Mouse (Mus musculus) liver, embryonic 13.5 days (tissue): ENCODE data around the gene Sufu. TPM values are rescaled to one million over a fixed set of nuclear protein-coding genes. Genes with fewer than 3 reads are reported as not detected.
A peak's percentile ranks its signal among the peaks of the same experiment; 100 is the strongest.

Experiments used
- ATAC-seq: fragments of 200-750 bp; cut with Nextera tagmentation; 2 replicates; pipeline ENCODE4 v1.8.0; 2017; ENCODE audit warnings: low read depth, mild to moderate bottlenecking, moderate number of reproducible peaks, moderate library complexity
- DNase-seq: peaks from one replicate; pipeline ENCODE4 v3.0.0; 2022
- H3K27ac ChIP-seq: fragments of 300-500 bp; sonication (generic); 2 replicates; pipeline ENCODE4 v1.5.1; 2015; ENCODE audit warnings: moderate library complexity, mild to moderate bottlenecking, inconsistent platforms
- H3K27me3 ChIP-seq: fragments of 300-500 bp; sonication (generic); 2 replicates; pipeline ENCODE4 v1.6.1; 2015; ENCODE audit warnings: mild to moderate bottlenecking, inconsistent platforms
- H3K36me3 ChIP-seq: fragments of 300-500 bp; sonication (generic); 2 replicates; pipeline ENCODE4 v1.6.1; 2015; ENCODE audit warnings: mild to moderate bottlenecking, inconsistent platforms
- H3K4me1 ChIP-seq: fragments of 300-500 bp; sonication (generic); replicated peaks from 2 replicates; pipeline ENCODE4 v1.6.1; 2015; ENCODE audit warnings: inconsistent platforms
- H3K4me2 ChIP-seq: fragments of 300-500 bp; sonication (generic); 2 replicates; pipeline ENCODE4 v1.6.1; 2015; ENCODE audit warnings: inconsistent platforms, mild to moderate bottlenecking, moderate library complexity
- H3K4me3 ChIP-seq: fragments of 300-500 bp; sonication (generic); replicated peaks from 2 replicates; pipeline ENCODE4 v1.5.1; 2015; ENCODE audit warnings: mild to moderate bottlenecking, inconsistent platforms
- H3K9ac ChIP-seq: fragments of 300-500 bp; sonication (generic); 2 replicates; pipeline ENCODE4 v1.6.1; 2015; ENCODE audit warnings: mild to moderate bottlenecking, inconsistent platforms
- H3K9me3 ChIP-seq: fragments of 300-500 bp; sonication (generic); replicated peaks from 2 replicates; pipeline ENCODE4 v1.6.1; 2016; ENCODE audit warnings: inconsistent platforms
- WGBS: fragments of 180-500 bp; shearing (Covaris S2); methylation state at CpG from one replicate; pipeline ENCODE4 v1.1.7; 2015; ENCODE audit not compliant: insufficient replicate concordance; 5-methylcytosine and 5-hydroxymethylcytosine counted together
- polyA plus RNA-seq: library from polyadenylated mRNA; unstranded; fragments of >200 nt; fragmentation: Nextera tagmentation; extraction: Ambion mirVana; gene quantifications from 2 replicates; pipeline ENCODE4 v1.2.1, GENCODE M21; 2015

Gene Sufu
- polyA plus RNA-seq, 1 experiment from 2014 or later: 6.3 TPM

- WGBS: 65% methylated on average over 3 of the region's 3 CpGs
- Histone ChIP-seq H3K4me1 (peaks cover 44% of the 10 kb centered on the region), H3K27ac (no peak overlapping the region)
Measured at GRCm38 (mm10) chr19:46467051-46467503, 70.4 kb downstream of the Sufu start.

GRCm38 (mm10) chr19:46470364-46471240 is 73.9 kb downstream of the Sufu start:
- Histone ChIP-seq H3K27ac (peak overlapping the region; percentile 9), H3K27me3 (no peaks in the 10 kb centered on the region), H3K9me3 (no peaks in the 10 kb centered on the region), H3K36me3 (peaks cover 8% of the 10 kb centered on the region; the same call in 1 of the 2 replicates), H3K9ac (no peak overlapping the region; the same call in 1 of the 2 replicates), H3K4me2 (peak overlapping the region; percentile 9; the same call in 1 of the 2 replicates), H3K4me3 (no peak overlapping the region), H3K4me1 (peaks cover 40% of the 10 kb centered on the region)
- ATAC-seq: peak; percentile 78
- 51% methylated on average over 17 of the region's 17 CpGs for WGBS
- no peak for DNase-seq

More at GRCm38 (mm10) chr19:46467051-46467503, 70.4 kb downstream of the Sufu start:
- H3K27me3 ChIP-seq: no peaks in the 10 kb centered on the region
- H3K36me3 ChIP-seq: peaks cover 3% of the 10 kb centered on the region; the same call in 1 of the 2 replicates
- ATAC-seq: no peak
- no peak overlapping the region for H3K4me3 ChIP-seq
- H3K4me2 ChIP-seq: no peak overlapping the region
- DNase-seq: no peak
- H3K9me3 ChIP-seq: no peaks in the 10 kb centered on the region
- H3K9ac ChIP-seq: no peak overlapping the region

- Histone ChIP-seq H3K9me3 (no peaks in the 10 kb centered on the region), H3K4me2 (peak overlapping the region; percentile 9; the same call in 1 of the 2 replicates), H3K4me3 (no peak overlapping the region), H3K9ac (no peak overlapping the region; the same call in 1 of the 2 replicates), H3K36me3 (peaks cover 11% of the 10 kb centered on the region; the same call in 1 of the 2 replicates), H3K27ac (peak overlapping the region; percentile 9), H3K27me3 (no peaks in the 10 kb centered on the region), H3K4me1 (peaks cover 33% of the 10 kb centered on the region)
- no peak for ATAC-seq
- WGBS: 33% methylated on average over 10 of the region's 10 CpGs
- DNase-seq: no peak
Measured at GRCm38 (mm10) chr19:46471324-46472093, 74.8 kb downstream of the Sufu start.

GRCm38 (mm10) chr19:46477432-46477845 is 80.7 kb downstream of the Sufu start:
- Histone ChIP-seq H3K4me1 (peaks cover 55% of the 10 kb centered on the region), H3K9ac (no peak overlapping the region), H3K27ac (0 out of 2 replicates have a peak overlapping the region, but pooled peaks have one; percentile 67), H3K36me3 (peaks cover 32% of the 10 kb centered on the region), H3K4me2 (no peak overlapping the region), H3K4me3 (no peak overlapping the region), H3K27me3 (no peaks in the 10 kb centered on the region), H3K9me3 (no peaks in the 10 kb centered on the region)
- ATAC-seq: no peak
- no peak for DNase-seq
- 62% methylated on average over 10 of the region's 10 CpGs for WGBS

- ATAC-seq (no peak), DNase-seq (no peak)
- Histone ChIP-seq H3K27me3 (no peaks in the 10 kb centered on the region), H3K36me3 (peaks cover 32% of the 10 kb centered on the region), H3K4me2 (no peak overlapping the region), H3K9ac (0 out of 2 replicates have a peak overlapping the region, but pooled peaks have one; percentile 8), H3K9me3 (no peaks in the 10 kb centered on the region), H3K4me1 (peaks cover 63% of the 10 kb centered on the region), H3K4me3 (no peak overlapping the region), H3K27ac (peak overlapping the region; percentile 67)
- WGBS: 70% methylated on average over 4 of the region's 4 CpGs
Measured at GRCm38 (mm10) chr19:46478242-46478641, 81.5 kb downstream of the Sufu start.

- ATAC-seq: peak; percentile 48
- Histone ChIP-seq H3K9me3 (no peaks in the 10 kb centered on the region), H3K4me1 (peaks cover 69% of the 10 kb centered on the region), H3K36me3 (peaks cover 32% of the 10 kb centered on the region), H3K4me3 (no peak overlapping the region), H3K27me3 (no peaks in the 10 kb centered on the region), H3K27ac (peak overlapping the region; percentile 67), H3K9ac (0 out of 2 replicates have a peak overlapping the region, but pooled peaks have one; percentile 8), H3K4me2 (no peak overlapping the region)
- DNase-seq: peak; percentile 46
- WGBS: 16% methylated on average over 5 of the region's 5 CpGs
Measured at GRCm38 (mm10) chr19:46478826-46479225, 82.1 kb downstream of the Sufu start.

- no peak for DNase-seq
- H3K27ac ChIP-seq: peak overlapping the region; percentile 67
- H3K4me1 ChIP-seq: peaks cover 76% of the 10 kb centered on the region
Measured at GRCm38 (mm10) chr19:46479306-46480075, 82.8 kb downstream of the Sufu start.

GRCm38 (mm10) chr19:46480624-46481345 is 84.1 kb downstream of the Sufu start:
- no peak for ATAC-seq
- H3K9ac ChIP-seq: no peak overlapping the region
- no peak overlapping the region for H3K4me3 ChIP-seq
- no peaks in the 10 kb centered on the region for H3K9me3 ChIP-seq
- H3K4me2 ChIP-seq: no peak overlapping the region
- H3K27me3 ChIP-seq: no peaks in the 10 kb centered on the region
- no peak overlapping the region for H3K27ac ChIP-seq
- WGBS: 57% methylated on average over 10 of the region's 10 CpGs
- no peak for DNase-seq
- H3K4me1 ChIP-seq: peaks cover 89% of the 10 kb centered on the region
- H3K36me3 ChIP-seq: peaks cover 22% of the 10 kb centered on the region

More at GRCm38 (mm10) chr19:46479306-46480075, 82.8 kb downstream of the Sufu start:
- Histone ChIP-seq H3K4me2 (no peak overlapping the region), H3K27me3 (no peaks in the 10 kb centered on the region), H3K9me3 (no peaks in the 10 kb centered on the region), H3K36me3 (peaks cover 32% of the 10 kb centered on the region), H3K4me3 (no peak overlapping the region), H3K9ac (no peak overlapping the region)
- ATAC-seq: no peak
- WGBS: 56% methylated on average over 21 of the region's 21 CpGs

- Histone ChIP-seq H3K27ac (no peak overlapping the region), H3K9ac (no peak overlapping the region), H3K4me3 (no peak overlapping the region), H3K27me3 (no peaks in the 10 kb centered on the region), H3K4me2 (no peak overlapping the region), H3K9me3 (no peaks in the 10 kb centered on the region), H3K36me3 (peaks cover 20% of the 10 kb centered on the region), H3K4me1 (peaks cover 94% of the 10 kb centered on the region)
- no peak for ATAC-seq
- WGBS: 43% methylated on average over 3 of the region's 3 CpGs
- DNase-seq: no peak
Measured at GRCm38 (mm10) chr19:46481352-46481751, 84.7 kb downstream of the Sufu start.

GRCm38 (mm10) chr19:46481756-46482155 is 85.1 kb downstream of the Sufu start:
- H3K4me1 ChIP-seq: peaks cover 98% of the 10 kb centered on the region
- no peak overlapping the region for H3K27ac ChIP-seq
- WGBS: 32% methylated on average over 4 of the region's 4 CpGs
- no peak overlapping the region for H3K4me2 ChIP-seq
- H3K9ac ChIP-seq: no peak overlapping the region
- ATAC-seq: no peak
- H3K36me3 ChIP-seq: peaks cover 20% of the 10 kb centered on the region
- DNase-seq: no peak
- no peak overlapping the region for H3K4me3 ChIP-seq
- H3K27me3 ChIP-seq: no peaks in the 10 kb centered on the region
- H3K9me3 ChIP-seq: no peaks in the 10 kb centered on the region
